Mouse (Mus musculus) bone marrow, adult 2 months (tissue): Measurements from ENCODE around the gene Rps6ka3.

Experiments used
- CTCF ChIP-seq: fragments of 200-500 bp; IDR thresholded peaks from 2 replicates; pipeline ENCODE4 v1.5.1; 2011; ENCODE audit warnings: low read length, control low read depth; ENCODE audit not compliant: control insufficient read depth, insufficient read depth
- POLR2A ChIP-seq: fragments of 200-500 bp; IDR thresholded peaks from 2 replicates; pipeline ENCODE4 v1.6.1; 2011; ENCODE audit warnings: low read depth, mild to moderate bottlenecking, control low read depth, low read length, borderline replicate concordance; ENCODE audit not compliant: control insufficient read depth

DNA sequence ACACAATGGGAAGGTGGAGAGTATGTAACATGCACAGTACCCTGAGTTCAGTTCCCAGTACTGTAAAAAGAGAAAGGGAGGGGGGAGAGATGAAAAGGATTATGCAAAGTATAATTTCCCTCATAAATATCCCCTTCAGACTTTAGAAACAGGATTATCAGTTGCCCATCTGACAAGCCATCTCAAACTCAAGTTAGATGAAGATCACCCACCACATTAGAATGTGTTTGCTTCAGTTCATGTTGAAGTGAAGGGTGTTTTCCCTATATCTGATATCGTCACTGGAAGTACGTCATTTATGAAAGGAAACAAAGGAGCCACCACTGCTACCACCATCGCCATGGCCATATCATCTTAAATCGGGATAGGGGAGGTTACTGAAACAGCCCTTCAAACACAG lies at the start of gene Rps6ka3:
- TF ChIP-seq POLR2A (no peak), CTCF (no peak)
